In the genomic region with DNA sequence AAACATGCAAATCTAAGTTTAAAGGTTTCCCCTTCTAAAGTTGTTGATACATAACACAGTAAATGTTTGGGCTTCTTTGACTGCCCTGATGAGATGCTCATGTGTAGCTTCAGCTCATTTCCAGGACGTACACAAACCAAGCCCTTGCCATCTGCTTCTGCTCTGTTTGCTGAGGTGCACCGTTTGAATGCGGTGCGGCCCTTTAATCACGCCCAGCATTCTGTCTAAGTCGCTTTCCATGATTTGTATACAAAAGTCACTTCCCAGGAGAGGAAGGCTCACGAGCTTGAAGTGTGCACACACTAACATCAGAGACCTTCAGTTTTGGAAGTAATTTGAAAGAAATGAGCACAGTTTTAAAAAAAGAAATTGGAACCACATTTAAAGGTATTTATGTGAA, we compare ENCODE assay signal across 25 mouse cellular contexts. TPM values are rescaled to one million over a fixed set of nuclear protein-coding genes. Genes with fewer than 3 reads are reported as not detected.
"Had no signal": no experiment of that assay in that cellular context is flagged by ENCODE, and none has a peak within 500 bp of the region (broad histone marks: within the 10 kb centered on the region; RNA-seq: fewer than 3 reads in every experiment).

No protein-coding gene starts in this region.

- DNase-seq: gastrocnemius, postnatal 14 days; gastrocnemius, postnatal 36 days; heart, adult 11 months; heart, postnatal 10 days; heart, postnatal 4 days; kidney, adult 18-20 months; kidney, adult 8-10 months; kidney, postnatal 10 days; kidney, postnatal 25 days; kidney, postnatal 4 days; left cerebral cortex, postnatal 4 days had no signal

- H3K9ac ChIP-seq: heart, embryonic 12.5 days; hindbrain, embryonic 12.5 days; hindbrain, embryonic 15.5 days; intestine, embryonic 15.5 days; limb, embryonic 12.5 days; limb, embryonic 15.5 days; liver, embryonic 12.5 days; liver, embryonic 14.5 days had no signal

- H3K27me3 ChIP-seq: heart, embryonic 12.5 days; hindbrain, embryonic 12.5 days; hindbrain, embryonic 15.5 days; intestine, embryonic 15.5 days; limb, embryonic 12.5 days; limb, embryonic 15.5 days; liver, embryonic 12.5 days had no signal

- H3K4me3 ChIP-seq: heart, embryonic 10.5 days; heart, embryonic 12.5 days; hindbrain, embryonic 10.5 days; hindbrain, embryonic 12.5 days; hindbrain, embryonic 15.5 days; intestine, embryonic 15.5 days; layer of hippocampus, adult 2 months; left cerebral cortex, adult 2 months; limb, embryonic 12.5 days; limb, embryonic 15.5 days; liver, embryonic 12.5 days had no signal

- H3K9me3 ChIP-seq: heart, embryonic 10.5 days; heart, embryonic 12.5 days; hindbrain, embryonic 10.5 days; hindbrain, embryonic 12.5 days; hindbrain, embryonic 15.5 days; intestine, embryonic 15.5 days; limb, embryonic 12.5 days; limb, embryonic 15.5 days; liver, embryonic 12.5 days had no signal

- ATAC-seq: inflammation-experienced regulatory T-cells, adult 6 months; intestine, embryonic 15.5 days; intestine, postnatal 0 days; liver, embryonic 12.5 days had no signal

- H3K4me1 ChIP-seq: heart, embryonic 10.5 days had no signal

- H3K27ac ChIP-seq: heart, embryonic 10.5 days; hindbrain, embryonic 10.5 days; hindbrain, embryonic 12.5 days; hindbrain, embryonic 15.5 days; intestine, embryonic 15.5 days; layer of hippocampus, adult 2 months; left cerebral cortex, adult 2 months; limb, embryonic 12.5 days; limb, embryonic 15.5 days; liver, embryonic 12.5 days; liver, embryonic 14.5 days had no signal

- H3K4me2 ChIP-seq: heart, embryonic 12.5 days; hindbrain, embryonic 12.5 days; hindbrain, embryonic 15.5 days; intestine, embryonic 15.5 days; limb, embryonic 12.5 days; limb, embryonic 15.5 days; liver, embryonic 12.5 days had no signal

RNA-seq across cellular contexts. Expression of a gene that starts 55.3 kb away (rescaled TPM):
- polyA plus RNA-seq: inflammation-experienced regulatory T-cells, adult 6 months had no signal
